Mouse (Mus musculus) layer of hippocampus, postnatal 10 days (tissue): ENCODE data around the gene Defa33. TPM values are rescaled to one million over a fixed set of nuclear protein-coding genes. Genes with fewer than 3 reads are reported as not detected.
"Not testable (repeated sequence)": the region's sequence is repeated elsewhere in the genome, so short reads cannot be mapped to it uniquely, and the experiment has no call there.

ENCODE experiments used
- DNase-seq, 2 experiments: peaks; one replicate each; pipeline ENCODE4 v3.0.0; 2021; ENCODE audit warnings: low spot score in 2 of 2
- long read RNA-seq: library from polyadenylated mRNA; stranded (forward); transcript quantifications from one replicate; pipeline ENCODE4 v2.0.0, GENCODE M21; 2023
- total RNA-seq, 2 experiments: library from RNA; stranded (reverse); gene quantifications; 2 replicates each; pipeline ENCODE4 v1.2.3; 2021

The Defa33 gene
- total RNA-seq, result not detected
- long read RNA-seq, result 0 reads

DNA sequence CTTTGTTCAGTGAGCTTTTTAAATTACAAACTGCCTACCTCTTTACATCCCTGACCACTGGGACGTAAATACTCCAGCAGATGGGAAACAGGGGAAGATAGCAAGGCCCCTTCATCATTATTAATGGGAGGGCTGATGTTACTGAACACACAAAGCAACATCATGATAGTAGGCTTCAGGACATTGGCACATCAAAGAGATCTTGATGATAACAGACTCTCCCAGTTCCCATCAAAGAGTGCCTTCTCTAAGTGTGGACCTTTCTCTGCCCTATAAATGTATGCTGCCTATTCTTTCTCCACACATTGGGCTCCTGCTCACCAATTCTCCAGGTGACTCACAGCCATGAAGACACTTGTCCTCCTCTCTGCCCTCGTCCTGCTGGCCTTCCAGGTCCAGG is at the start of gene Defa33:
TSS of gene Defa33 (plus strand) at position 301 of the 400 bp plus-strand sequence.
- DNase-seq, result not testable (repeated sequence)

DNA sequence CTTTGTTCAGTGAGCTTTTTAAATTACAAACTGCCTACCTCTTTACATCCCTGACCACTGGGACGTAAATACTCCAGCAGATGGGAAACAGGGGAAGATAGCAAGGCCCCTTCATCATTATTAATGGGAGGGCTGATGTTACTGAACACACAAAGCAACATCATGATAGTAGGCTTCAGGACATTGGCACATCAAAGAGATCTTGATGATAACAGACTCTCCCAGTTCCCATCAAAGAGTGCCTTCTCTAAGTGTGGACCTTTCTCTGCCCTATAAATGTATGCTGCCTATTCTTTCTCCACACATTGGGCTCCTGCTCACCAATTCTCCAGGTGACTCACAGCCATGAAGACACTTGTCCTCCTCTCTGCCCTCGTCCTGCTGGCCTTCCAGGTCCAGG is 13.4 kb upstream of the Defa33 start, which contains the start of gene Defa2:
TSS of gene Defa2 (plus strand) at position 301 of the 400 bp plus-strand sequence.
- not testable (repeated sequence) for DNase-seq

DNA sequence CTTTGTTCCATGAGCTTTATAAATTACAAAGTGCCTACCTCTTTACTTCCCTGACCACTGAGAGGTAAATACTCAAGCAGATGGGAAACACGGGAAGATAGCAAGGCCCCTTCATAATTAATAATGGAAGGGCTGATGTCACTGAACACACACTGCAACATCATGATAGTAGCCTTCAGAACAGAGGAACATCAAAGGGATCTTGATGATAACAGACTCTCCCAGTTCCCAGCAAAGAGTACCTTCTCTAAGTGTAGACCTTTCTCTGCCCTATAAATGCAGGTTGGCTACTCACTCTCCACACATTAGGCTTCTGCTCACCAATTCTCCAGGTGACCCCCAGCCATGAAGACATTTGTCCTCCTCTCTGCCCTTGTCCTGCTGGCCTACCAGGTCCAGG is 35.5 kb downstream of the Defa33 start, which contains the start of gene Defa36:
TSS of gene Defa36 (plus strand) at position 301 of the 400 bp plus-strand sequence.
- DNase-seq, result not testable (repeated sequence)

Other genes with a start within 250 kb of the Defa33 start
- not detected for gene Defa22, start 229.5 kb upstream of the Defa33 start, total RNA-seq
- gene Defa31, start 200.2 kb upstream of the Defa33 start, total RNA-seq, result not detected
- gene Gm15293, start 190.2 kb upstream of the Defa33 start, total RNA-seq, result not detected
- gene Gm15292, start 142.1 kb upstream of the Defa33 start, total RNA-seq, result not detected
- not detected for gene Defa27, start 76.3 kb upstream of the Defa33 start, total RNA-seq
- not detected for gene Defa29, start 64.8 kb upstream of the Defa33 start, total RNA-seq
- gene Defa2, start 13.3 kb upstream of the Defa33 start, total RNA-seq, result not detected
- gene Defa36, start 35.6 kb downstream of the Defa33 start, total RNA-seq, result not detected
- not detected for gene Gm7849, start 64.7 kb downstream of the Defa33 start, total RNA-seq
- gene Defa20, start 117.4 kb downstream of the Defa33 start, total RNA-seq, result not detected
- not detected for gene Defa32, start 137.2 kb downstream of the Defa33 start, total RNA-seq
- not detected for gene Defa37, start 173.6 kb downstream of the Defa33 start, total RNA-seq
- gene Defa28, start 191.2 kb downstream of the Defa33 start, total RNA-seq, result not detected
- gene Gm7861, start 202.7 kb downstream of the Defa33 start, total RNA-seq, result not detected
- gene Defa26, start 226.4 kb downstream of the Defa33 start, total RNA-seq, result not detected